Mouse (Mus musculus): Measurements from ENCODE around the gene Gm6268. TPM values are rescaled to one million over a fixed set of nuclear protein-coding genes. Genes with fewer than 3 reads are reported as not detected.

Gm6268 gene
- total and polyA plus RNA-seq, 3 experiments, result not detected

- in situ Hi-C loops (cut with MboI; ENCODE audit: low pct_ligation_motif_present, low pct_unique_long_range_greater_than_20kb, low sequenced_read_pairs) (no loop called here), dilution Hi-C loops (cut with MboI; ENCODE audit: extremely low pct_ligation_motif_present, extremely low pct_unique_long_range_greater_than_20kb, low sequenced_read_pairs) (no loop called here)
- Histone ChIP-seq H3K27me3 (replicated peaks) (no peaks in the 10 kb centered on the region), H3K36me3 (replicated peaks in 1 of 2; ENCODE audit: control insufficient read depth in 1 of 2, insufficient read depth in 1 of 2, low read length in 1 of 2) (no peaks in the 10 kb centered on the region), H3K27ac (ENCODE audit: insufficient read depth, low read depth) (no peak overlapping the region), H3K4me1 (ENCODE audit: control insufficient read depth in 1 of 2, insufficient read depth in 2 of 2) (no peaks in the 10 kb centered on the region), H3K4me2 (ENCODE audit: insufficient read depth, low read depth, poor library complexity, severe bottlenecking) (no peak overlapping the region), H3K9me3 (replicated peaks; ENCODE audit: low read length) (no peaks in the 10 kb centered on the region), H3K79me2 (replicated peaks; ENCODE audit: control insufficient read depth, extremely low read depth, insufficient read depth, poor library complexity, severe bottlenecking) (no peaks in the 10 kb centered on the region), H3K4me3 (replicated peaks in 1 of 3; ENCODE audit: low read depth in 2 of 3, low read length in 2 of 3, poor library complexity in 1 of 3) (no peak overlapping the region), H3K9ac (ENCODE audit: insufficient read depth, low read depth) (no peak overlapping the region)
- DNase-seq (ENCODE audit: extremely low read depth), result no peak
- TF ChIP-seq UBTF (IDR thresholded peaks at IDR 0.05; ENCODE audit: low read depth, low read length) (no peak), IRF4 (IDR thresholded peaks at IDR 0.05; ENCODE audit: low read depth, low read length) (no peak), RAD21 (IDR thresholded peaks at IDR 0.05; ENCODE audit: low read depth, low read length) (no peak), SMC3 (IDR thresholded peaks at IDR 0.05; ENCODE audit: low read depth, low read length) (no peak), CHD1 (IDR thresholded peaks at IDR 0.05; ENCODE audit: low read depth, low read length) (no peak), KAT2A (IDR thresholded peaks at IDR 0.05; ENCODE audit: insufficient replicate concordance, low read length) (no peak), JUN (IDR thresholded peaks at IDR 0.05; ENCODE audit: insufficient read depth, low read depth, low read length) (no peak), TBP (conservative IDR thresholded peaks at IDR 0.05; ENCODE audit: low read depth, low read length) (no peak), ETS1 (conservative IDR thresholded peaks at IDR 0.05; ENCODE audit: low read depth, low read length) (no peak), MYC (IDR thresholded peaks at IDR 0.05; ENCODE audit: low read depth, low read length) (no peak), ZKSCAN1 (IDR thresholded peaks at IDR 0.05; ENCODE audit: borderline replicate concordance, low read depth, low read length) (no peak), NELFE (IDR thresholded peaks at IDR 0.05; ENCODE audit: low read depth, low read length) (no peak), GABPA (IDR thresholded peaks at IDR 0.05; ENCODE audit: insufficient replicate concordance, low read depth, low read length) (no peak), MAZ (IDR thresholded peaks at IDR 0.05; ENCODE audit: low read depth, low read length) (no peak), MEF2A (IDR thresholded peaks at IDR 0.05; ENCODE audit: borderline replicate concordance, low read depth, low read length) (no peak), RCOR1 (conservative IDR thresholded peaks at IDR 0.05; ENCODE audit: low read depth, low read length) (no peak), BHLHE40 (IDR thresholded peaks at IDR 0.05; ENCODE audit: low read depth, low read length) (no peak), POLR2AphosphoS2 (IDR thresholded peaks at IDR 0.05; ENCODE audit: low read depth, low read length) (no peak), CTCF (conservative IDR thresholded peaks at IDR 0.05 in 1 of 2, IDR thresholded peaks at IDR 0.05 in 1 of 2; ENCODE audit: low read depth in 2 of 2, low read length in 2 of 2) (no peak)
These were observed 8.4 kb upstream of the Gm6268 start for GRCm38 (mm10) chrX:36392672-36393071.

DNA sequence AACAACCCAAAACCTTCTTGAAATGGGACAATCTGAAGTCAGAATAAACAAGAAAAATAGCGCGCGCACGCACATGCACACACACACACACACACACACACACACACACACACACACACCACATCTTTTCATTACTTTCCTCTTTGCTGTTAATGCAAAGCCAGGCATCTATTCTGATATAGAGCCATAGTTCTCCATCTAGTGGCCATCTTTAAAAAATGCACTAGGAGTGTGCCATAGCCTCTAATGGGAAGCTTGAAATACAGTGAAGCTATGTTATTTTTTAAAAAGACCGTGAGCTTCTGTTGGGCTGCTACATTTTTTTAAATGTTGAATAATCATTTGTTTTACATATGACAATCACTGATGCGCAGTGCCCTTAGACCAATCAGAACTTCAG, 7.8 kb upstream of the Gm6268 start:
- no peak overlapping the region for H3K27ac ChIP-seq (ENCODE audit: insufficient read depth, low read depth)
- TF ChIP-seq USF1 (IDR thresholded peaks at IDR 0.05; ENCODE audit: low read depth, low read length), result no peak
- TF ChIP-seq CTCF (conservative IDR thresholded peaks at IDR 0.05 in 1 of 2, IDR thresholded peaks at IDR 0.05 in 1 of 2; ENCODE audit: low read depth in 2 of 2, low read length in 2 of 2), result peak in 1 of 2 experiments; percentile 62; a peak in 2 of 4 replicates
- TF ChIP-seq ZNF384 (IDR thresholded peaks at IDR 0.05; ENCODE audit: low read depth, low read length), result no peak
- peak; percentile 40 for TF ChIP-seq RAD21 (IDR thresholded peaks at IDR 0.05; ENCODE audit: low read depth, low read length)
- peak; percentile 33 for TF ChIP-seq SMC3 (IDR thresholded peaks at IDR 0.05; ENCODE audit: low read depth, low read length)
- no peak for TF ChIP-seq JUN (IDR thresholded peaks at IDR 0.05; ENCODE audit: insufficient read depth, low read depth, low read length)
- TF ChIP-seq ZC3H11A (IDR thresholded peaks at IDR 0.05; ENCODE audit: low read depth, low read length), result no peak
- no peak for TF ChIP-seq MYC (IDR thresholded peaks at IDR 0.05; ENCODE audit: low read depth, low read length)
- no peak for TF ChIP-seq ETS1 (conservative IDR thresholded peaks at IDR 0.05; ENCODE audit: low read depth, low read length)
- no peak for TF ChIP-seq ELF1 (IDR thresholded peaks at IDR 0.05; ENCODE audit: low read depth, low read length)
- no peak overlapping the region for H3K4me3 ChIP-seq (replicated peaks in 1 of 3; ENCODE audit: low read depth in 2 of 3, low read length in 2 of 3, poor library complexity in 1 of 3)
- no peak overlapping the region for H3K4me2 ChIP-seq (ENCODE audit: insufficient read depth, low read depth, poor library complexity, severe bottlenecking)
- H3K79me2 ChIP-seq (replicated peaks; ENCODE audit: control insufficient read depth, extremely low read depth, insufficient read depth, poor library complexity, severe bottlenecking), result no peaks in the 10 kb centered on the region
- H3K27me3 ChIP-seq (replicated peaks), result no peaks in the 10 kb centered on the region
- no peaks in the 10 kb centered on the region for H3K9me3 ChIP-seq (replicated peaks; ENCODE audit: low read length)
- H3K36me3 ChIP-seq (replicated peaks in 1 of 2; ENCODE audit: control insufficient read depth in 1 of 2, insufficient read depth in 1 of 2, low read length in 1 of 2), result no peaks in the 10 kb centered on the region
- DNase-seq (ENCODE audit: extremely low read depth), result peak; percentile 11
- H3K9ac ChIP-seq (ENCODE audit: insufficient read depth, low read depth), result no peak overlapping the region
- H3K4me1 ChIP-seq (ENCODE audit: control insufficient read depth in 1 of 2, insufficient read depth in 2 of 2), result no peaks in the 10 kb centered on the region
- in situ Hi-C loops (cut with MboI; ENCODE audit: low pct_ligation_motif_present, low pct_unique_long_range_greater_than_20kb, low sequenced_read_pairs) (no loop called here), dilution Hi-C loops (cut with MboI; ENCODE audit: extremely low pct_ligation_motif_present, extremely low pct_unique_long_range_greater_than_20kb, low sequenced_read_pairs) (no loop called here)

Measured in CH12.LX (cell line).